24 mouse cellular contexts compared by ENCODE assay signal in genomic region chr3:122154080-122154479, GRCm38 (mm10).
DNase-seq lines count a peak whose midpoint lies in the region; ATAC-seq and TF ChIP-seq lines count a peak whose summit lies in the region.
"Had no signal": no experiment of that assay in that cellular context is flagged by ENCODE, and none has a peak within 500 bp of the region (broad histone marks: within the 10 kb centered on the region; RNA-seq: fewer than 3 reads in every experiment).

No protein-coding gene starts in this region.

- H3K27ac ChIP-seq in hindbrain, postnatal 0 days = no peak overlapping the region
- H3K27ac ChIP-seq in hindbrain, embryonic 12.5 days = no peak overlapping the region
- H3K27ac ChIP-seq in midbrain, embryonic 14.5 days (replicated peaks; ENCODE audit: low read depth, low read length) = no peak overlapping the region
- no peak overlapping the region for H3K27ac ChIP-seq in midbrain, embryonic 11.5 days (ENCODE audit: low read depth, low read length)
- no peak overlapping the region for H3K27ac ChIP-seq in stomach, embryonic 16.5 days (ENCODE audit: low read length)
- H3K27ac ChIP-seq: forebrain, embryonic 10.5 days; heart, embryonic 15.5 days; hindbrain, embryonic 14.5 days; kidney, embryonic 15.5 days; midbrain, embryonic 15.5 days; neural tube, embryonic 12.5 days had no signal

- H3K27me3 ChIP-seq in hindbrain, postnatal 0 days (ENCODE audit: insufficient read depth, low read length) = no peaks in the 10 kb centered on the region
- H3K27me3 ChIP-seq in hindbrain, embryonic 12.5 days = no peaks in the 10 kb centered on the region
- no peaks in the 10 kb centered on the region for H3K27me3 ChIP-seq in midbrain, embryonic 14.5 days (ENCODE audit: control insufficient read depth, insufficient read depth, low read length)
- H3K27me3 ChIP-seq in midbrain, embryonic 11.5 days (ENCODE audit: control insufficient read depth, insufficient read depth, low read length) = no peaks in the 10 kb centered on the region
- no peaks in the 10 kb centered on the region for H3K27me3 ChIP-seq in stomach, embryonic 16.5 days (ENCODE audit: control insufficient read depth, insufficient read depth, low read length)
- H3K27me3 ChIP-seq: heart, embryonic 15.5 days; kidney, embryonic 15.5 days; megakaryocyte, embryonic 14.5 days; midbrain, embryonic 15.5 days; neural tube, embryonic 12.5 days had no signal

- WGBS in hindbrain, postnatal 0 days = 59% methylated on average over 2 of the region's 2 CpGs
- 79% methylated on average over 2 of the region's 2 CpGs for WGBS in hindbrain, embryonic 12.5 days
- 84% methylated on average over 2 of the region's 2 CpGs for WGBS in midbrain, embryonic 14.5 days
- 83% methylated on average over 2 of the region's 2 CpGs for WGBS in midbrain, embryonic 11.5 days
- 33% methylated on average over 2 of the region's 2 CpGs for WGBS in stomach, embryonic 16.5 days

- DNase-seq in hindbrain, postnatal 0 days (ENCODE audit: low spot score) = peak; percentile 14
- peak; percentile 4 for DNase-seq in midbrain, embryonic 14.5 days
- no peak for DNase-seq in midbrain, embryonic 11.5 days (ENCODE audit: low spot score, missing footprints)
- peak; percentile 42 for DNase-seq in NIH3T3 (ENCODE audit: low read depth)
- no peak for DNase-seq in heart, adult 11 months
- DNase-seq: adrenal gland, postnatal 14 days; cerebellum, adult 9-10 months; heart, postnatal 36 days; kidney, adult 11 months; liver, postnatal 0 days; lung, postnatal 36 days; thymus, adult 18-20 months; thymus, postnatal 4 days had no signal

- TF ChIP-seq CTCF in hindbrain, postnatal 0 days (IDR thresholded peaks at IDR 0.05; ENCODE audit: low read depth) = no peak

- no peak for ATAC-seq in hindbrain, postnatal 0 days
- ATAC-seq in hindbrain, embryonic 12.5 days (ENCODE audit: low FRiP score) = no peak
- no peak for ATAC-seq in midbrain, embryonic 14.5 days (ENCODE audit: low FRiP score, low TSS enrichment)
- ATAC-seq in midbrain, embryonic 11.5 days (ENCODE audit: low FRiP score) = no peak
- peak; percentile 49; the same call in 1 of the 2 replicates for ATAC-seq in stomach, embryonic 16.5 days (ENCODE audit: insufficient read depth, low FRiP score)
- ATAC-seq in frontal cortex, adult (ENCODE audit: low TSS enrichment) = no peak
- ATAC-seq: liver, postnatal 0 days; midbrain, embryonic 15.5 days had no signal

- H3K9me3 ChIP-seq in hindbrain, postnatal 0 days (ENCODE audit: low read length) = no peaks in the 10 kb centered on the region
- H3K9me3 ChIP-seq in hindbrain, embryonic 12.5 days (replicated peaks) = no peaks in the 10 kb centered on the region; the same call in 1 of the 2 replicates
- H3K9me3 ChIP-seq in midbrain, embryonic 14.5 days (ENCODE audit: control insufficient read depth, low read length) = no peaks in the 10 kb centered on the region
- H3K9me3 ChIP-seq in midbrain, embryonic 11.5 days (ENCODE audit: control insufficient read depth, low read length) = no peaks in the 10 kb centered on the region
- no peaks in the 10 kb centered on the region for H3K9me3 ChIP-seq in stomach, embryonic 16.5 days (replicated peaks; ENCODE audit: control insufficient read depth, low read length)
- H3K9me3 ChIP-seq: forebrain, embryonic 10.5 days; heart, embryonic 15.5 days; kidney, embryonic 15.5 days; megakaryocyte, embryonic 14.5 days; midbrain, embryonic 15.5 days; neural tube, embryonic 12.5 days had no signal

- no peak overlapping the region for H3K4me3 ChIP-seq in hindbrain, postnatal 0 days (ENCODE audit: low read length)
- no peak overlapping the region for H3K4me3 ChIP-seq in hindbrain, embryonic 12.5 days
- no peak overlapping the region for H3K4me3 ChIP-seq in midbrain, embryonic 14.5 days (replicated peaks; ENCODE audit: low read depth, low read length)
- no peak overlapping the region for H3K4me3 ChIP-seq in midbrain, embryonic 11.5 days (ENCODE audit: low read depth, low read length)
- no peak overlapping the region for H3K4me3 ChIP-seq in stomach, embryonic 16.5 days (replicated peaks; ENCODE audit: low read length)
- H3K4me3 ChIP-seq: forebrain, embryonic 10.5 days; heart, embryonic 15.5 days; kidney, embryonic 15.5 days; megakaryocyte, embryonic 14.5 days; midbrain, embryonic 15.5 days; neural tube, embryonic 12.5 days had no signal

- H3K4me2 ChIP-seq in hindbrain, postnatal 0 days (ENCODE audit: low read depth, low read length) = no peak overlapping the region
- H3K4me2 ChIP-seq in hindbrain, embryonic 12.5 days (replicated peaks) = no peak overlapping the region
- no peak overlapping the region for H3K4me2 ChIP-seq in midbrain, embryonic 14.5 days (ENCODE audit: low read length)
- H3K4me2 ChIP-seq in midbrain, embryonic 11.5 days = no peak overlapping the region
- H3K4me2 ChIP-seq in stomach, embryonic 16.5 days (ENCODE audit: low read depth, low read length) = no peak overlapping the region
- H3K4me2 ChIP-seq: heart, embryonic 15.5 days; hindbrain, embryonic 14.5 days; kidney, embryonic 15.5 days; liver, embryonic 11.5 days; midbrain, embryonic 15.5 days; neural tube, embryonic 12.5 days had no signal

- H3K9ac ChIP-seq in hindbrain, postnatal 0 days (replicated peaks; ENCODE audit: low read length) = no peak overlapping the region
- no peak overlapping the region for H3K9ac ChIP-seq in hindbrain, embryonic 12.5 days
- H3K9ac ChIP-seq in midbrain, embryonic 14.5 days (replicated peaks; ENCODE audit: low read length) = no peak overlapping the region
- H3K9ac ChIP-seq in midbrain, embryonic 11.5 days (ENCODE audit: low read length) = no peak overlapping the region
- H3K9ac ChIP-seq in stomach, embryonic 16.5 days (ENCODE audit: low read length) = no peak overlapping the region
- H3K9ac ChIP-seq: heart, embryonic 15.5 days; hindbrain, embryonic 14.5 days; kidney, embryonic 15.5 days; liver, postnatal 0 days; midbrain, embryonic 15.5 days; neural tube, embryonic 12.5 days had no signal

- no peaks in the 10 kb centered on the region for H3K36me3 ChIP-seq in hindbrain, postnatal 0 days (ENCODE audit: insufficient read depth, low read length)
- H3K36me3 ChIP-seq in hindbrain, embryonic 12.5 days = no peaks in the 10 kb centered on the region
- H3K36me3 ChIP-seq in midbrain, embryonic 14.5 days (ENCODE audit: control insufficient read depth, insufficient read depth, low read length) = no peaks in the 10 kb centered on the region
- no peaks in the 10 kb centered on the region for H3K36me3 ChIP-seq in midbrain, embryonic 11.5 days (ENCODE audit: control insufficient read depth, insufficient read depth, low read length)
- H3K36me3 ChIP-seq in stomach, embryonic 16.5 days (ENCODE audit: control insufficient read depth, insufficient read depth, low read length) = no peaks in the 10 kb centered on the region
- H3K36me3 ChIP-seq: forebrain, embryonic 10.5 days; heart, embryonic 15.5 days; kidney, embryonic 15.5 days; midbrain, embryonic 15.5 days; neural tube, embryonic 12.5 days had no signal

- H3K4me1 ChIP-seq in hindbrain, postnatal 0 days (ENCODE audit: insufficient read depth, low read length) = peaks cover 5% of the 10 kb centered on the region; the same call in 1 of the 2 replicates
- H3K4me1 ChIP-seq in hindbrain, embryonic 12.5 days = no peaks in the 10 kb centered on the region
- no peaks in the 10 kb centered on the region for H3K4me1 ChIP-seq in midbrain, embryonic 14.5 days (ENCODE audit: control insufficient read depth, insufficient read depth, low read length)
- H3K4me1 ChIP-seq in midbrain, embryonic 11.5 days (ENCODE audit: control insufficient read depth, insufficient read depth, low read length) = no peaks in the 10 kb centered on the region
- peaks cover 21% of the 10 kb centered on the region for H3K4me1 ChIP-seq in stomach, embryonic 16.5 days (ENCODE audit: control insufficient read depth, insufficient read depth, low read length)
- H3K4me1 ChIP-seq: kidney, embryonic 15.5 days; midbrain, embryonic 15.5 days; neural tube, embryonic 12.5 days had no signal

Comparison
In these comparisons a context has a peak if more than half of its experiments do, and no peak if none do; other contexts are left out.
1. DNase-seq: peak in hindbrain, postnatal 0 days (single experiment), midbrain, embryonic 14.5 days (single experiment) and NIH3T3 (single experiment); none in midbrain, embryonic 11.5 days (single experiment) and heart, adult 11 months (single experiment).